Mouse (Mus musculus) ES-Bruce4 (cell line): ENCODE measurements around the gene E030030I06Rik.

Source experiments
- CTCF ChIP-seq: IDR thresholded peaks from one replicate; pipeline ENCODE4 v1.8.1; 2011; ENCODE audit warnings: low read depth, low read length
- EP300 ChIP-seq: IDR thresholded peaks from 2 replicates; pipeline ENCODE4 v1.6.1; 2011; ENCODE audit warnings: low read depth, low read length; ENCODE audit not compliant: insufficient read depth

DNA sequence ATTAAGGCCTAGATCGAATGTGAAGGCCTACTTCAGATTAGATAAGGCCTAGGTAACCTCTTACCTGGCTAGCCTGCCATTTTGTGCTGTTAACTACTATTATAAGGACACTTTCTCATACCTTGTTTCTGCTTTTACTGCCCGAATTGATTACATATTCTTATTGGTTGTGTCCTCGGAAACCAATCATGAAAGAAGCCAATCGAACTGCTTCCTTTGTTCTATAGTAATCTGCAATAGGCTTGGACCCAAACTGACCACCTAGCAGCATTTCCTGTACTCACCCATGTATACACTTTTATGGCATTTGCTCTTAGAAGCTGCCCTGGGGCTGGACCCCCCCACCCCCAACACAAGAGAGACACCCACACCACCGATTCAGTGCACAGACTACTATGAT lies 6.1 kb downstream of the E030030I06Rik start:
- TF ChIP-seq EP300, result no peak
- TF ChIP-seq CTCF, result no peak
